Mouse (Mus musculus): Measurements from ENCODE around the gene Nfil3.

- no peak for TF ChIP-seq CTCF (IDR thresholded peaks at IDR 0.05; ENCODE audit: control insufficient read depth, insufficient read depth, insufficient read length)
- TF ChIP-seq MAX (IDR thresholded peaks at IDR 0.05): no peak
- no peak for TF ChIP-seq FOSL1 (IDR thresholded peaks at IDR 0.05; ENCODE audit: insufficient read depth, low read length, poor library complexity, severe bottlenecking)
- TF ChIP-seq MYOD1 (IDR thresholded peaks at IDR 0.05; ENCODE audit: control insufficient read depth, insufficient read length, low read depth): no peak
Measured at GRCm38 (mm10) chr13:52970876-52971275, 10.0 kb downstream of the Nfil3 start.
